Mouse (Mus musculus): ENCODE data around the gene H2-Oa. TPM values are rescaled to one million over a fixed set of nuclear protein-coding genes. Genes with fewer than 3 reads are reported as not detected.
A peak's percentile ranks its signal among the peaks of the same experiment; 100 is the strongest.

H2-Oa gene
- polyA plus RNA-seq, 1 experiment from 2014 or later, result 1.1 TPM

- Histone ChIP-seq H3K4me3 (ENCODE audit: low read depth, low read length) (no peak overlapping the region), H3K27me3 (replicated peaks; ENCODE audit: insufficient read depth, low read length) (no peaks in the 10 kb centered on the region), H3K9ac (replicated peaks; ENCODE audit: low read depth) (no peak overlapping the region), H3K4me1 (ENCODE audit: insufficient read depth, low read depth, low read length) (no peaks in the 10 kb centered on the region), H3K4me2 (replicated peaks; ENCODE audit: low read depth, low read length) (no peak overlapping the region), H3K9me3 (ENCODE audit: low read length) (no peaks in the 10 kb centered on the region), H3K27ac (ENCODE audit: low read length) (no peak overlapping the region), H3K36me3 (ENCODE audit: insufficient read depth, low read length) (peaks cover 6% of the 10 kb centered on the region; the same call in 1 of the 2 replicates)
- 77% methylated on average over 7 of the region's 7 CpGs for WGBS
- no peak for DNase-seq (ENCODE audit: low spot score)
- ATAC-seq, result no peak
- TF ChIP-seq EP300 (IDR thresholded peaks at IDR 0.05) (no peak), CTCF (IDR thresholded peaks at IDR 0.05) (no peak)
Measured at GRCm38 (mm10) chr17:34106555-34106954, 14.4 kb downstream of the H2-Oa start.

GRCm38 (mm10) chr17:34107109-34107867 is 15.1 kb downstream of the H2-Oa start:
- Histone ChIP-seq H3K27ac (ENCODE audit: low read length) (no peak overlapping the region), H3K9me3 (ENCODE audit: low read length) (no peaks in the 10 kb centered on the region), H3K4me2 (replicated peaks; ENCODE audit: low read depth, low read length) (no peak overlapping the region), H3K27me3 (replicated peaks; ENCODE audit: insufficient read depth, low read length) (no peaks in the 10 kb centered on the region), H3K9ac (replicated peaks; ENCODE audit: low read depth) (no peak overlapping the region), H3K4me1 (ENCODE audit: insufficient read depth, low read depth, low read length) (no peaks in the 10 kb centered on the region), H3K4me3 (ENCODE audit: low read depth, low read length) (no peak overlapping the region), H3K36me3 (ENCODE audit: insufficient read depth, low read length) (peaks cover 12% of the 10 kb centered on the region)
- TF ChIP-seq CTCF (IDR thresholded peaks at IDR 0.05) (no peak), EP300 (IDR thresholded peaks at IDR 0.05) (no peak)
- 80% methylated on average over 7 of the region's 7 CpGs for WGBS
- ATAC-seq (0 out of 2 replicates have a peak, but pooled peaks have one; percentile 13), DNase-seq (ENCODE audit: low spot score) (no peak)

- Histone ChIP-seq H3K4me1 (ENCODE audit: insufficient read depth, low read depth, low read length) (no peaks in the 10 kb centered on the region), H3K9ac (replicated peaks; ENCODE audit: low read depth) (no peak overlapping the region), H3K36me3 (ENCODE audit: insufficient read depth, low read length) (peaks cover 24% of the 10 kb centered on the region), H3K27me3 (replicated peaks; ENCODE audit: insufficient read depth, low read length) (no peaks in the 10 kb centered on the region), H3K27ac (ENCODE audit: low read length) (no peak overlapping the region), H3K4me3 (ENCODE audit: low read depth, low read length) (no peak overlapping the region), H3K4me2 (replicated peaks; ENCODE audit: low read depth, low read length) (no peak overlapping the region), H3K9me3 (ENCODE audit: low read length) (no peaks in the 10 kb centered on the region)
- no peak for ATAC-seq
- TF ChIP-seq EP300 (IDR thresholded peaks at IDR 0.05) (no peak), CTCF (IDR thresholded peaks at IDR 0.05) (no peak)
- 78% methylated on average over 5 of the region's 6 CpGs for WGBS
- DNase-seq (ENCODE audit: low spot score), result no peak
Measured at GRCm38 (mm10) chr17:34108460-34108859, 16.3 kb downstream of the H2-Oa start.

GRCm38 (mm10) chr17:34109038-34109805 is 17.1 kb downstream of the H2-Oa start:
- WGBS, result 73% methylated on average over 14 of the region's 14 CpGs
- no peak overlapping the region for H3K27ac ChIP-seq (ENCODE audit: low read length)

GRCm38 (mm10) chr17:34109806-34110195 is 17.7 kb downstream of the H2-Oa start:
- no peaks in the 10 kb centered on the region for H3K9me3 ChIP-seq (ENCODE audit: low read length)
- no peak overlapping the region for H3K9ac ChIP-seq (replicated peaks; ENCODE audit: low read depth)
- no peaks in the 10 kb centered on the region for H3K4me1 ChIP-seq (ENCODE audit: insufficient read depth, low read depth, low read length)
- H3K27me3 ChIP-seq (replicated peaks; ENCODE audit: insufficient read depth, low read length), result no peaks in the 10 kb centered on the region
- H3K4me2 ChIP-seq (replicated peaks; ENCODE audit: low read depth, low read length), result no peak overlapping the region
- H3K4me3 ChIP-seq (ENCODE audit: low read depth, low read length), result no peak overlapping the region
- WGBS, result 61% methylated on average over 3 of the region's 3 CpGs
- ATAC-seq (peak; percentile 42), DNase-seq (ENCODE audit: low spot score) (peak; percentile 39)
- H3K36me3 ChIP-seq (ENCODE audit: insufficient read depth, low read length), result peaks cover 38% of the 10 kb centered on the region
- no peak overlapping the region for H3K27ac ChIP-seq (ENCODE audit: low read length)
- TF ChIP-seq EP300 (IDR thresholded peaks at IDR 0.05) (no peak), CTCF (IDR thresholded peaks at IDR 0.05) (no peak)

More at GRCm38 (mm10) chr17:34109038-34109805, 17.1 kb downstream of the H2-Oa start:
- Histone ChIP-seq H3K27me3 (replicated peaks; ENCODE audit: insufficient read depth, low read length) (no peaks in the 10 kb centered on the region), H3K9ac (replicated peaks; ENCODE audit: low read depth) (no peak overlapping the region), H3K4me2 (replicated peaks; ENCODE audit: low read depth, low read length) (no peak overlapping the region), H3K4me3 (ENCODE audit: low read depth, low read length) (no peak overlapping the region), H3K4me1 (ENCODE audit: insufficient read depth, low read depth, low read length) (no peaks in the 10 kb centered on the region), H3K36me3 (ENCODE audit: insufficient read depth, low read length) (peaks cover 32% of the 10 kb centered on the region), H3K9me3 (ENCODE audit: low read length) (no peaks in the 10 kb centered on the region)
- DNase-seq (ENCODE audit: low spot score) (no peak), ATAC-seq (peak; percentile 42)
- TF ChIP-seq CTCF (IDR thresholded peaks at IDR 0.05) (peak; percentile 45), EP300 (IDR thresholded peaks at IDR 0.05) (no peak)

- H3K36me3 ChIP-seq (ENCODE audit: insufficient read depth, low read length), result peaks cover 43% of the 10 kb centered on the region
- no peaks in the 10 kb centered on the region for H3K4me1 ChIP-seq (ENCODE audit: insufficient read depth, low read depth, low read length)
- no peak overlapping the region for H3K27ac ChIP-seq (ENCODE audit: low read length)
- TF ChIP-seq CTCF (IDR thresholded peaks at IDR 0.05) (no peak), EP300 (IDR thresholded peaks at IDR 0.05) (no peak)
- ATAC-seq (0 out of 2 replicates have a peak, but pooled peaks have one; percentile 8), DNase-seq (ENCODE audit: low spot score) (no peak)
- H3K27me3 ChIP-seq (replicated peaks; ENCODE audit: insufficient read depth, low read length), result no peaks in the 10 kb centered on the region
- no peak overlapping the region for H3K4me2 ChIP-seq (replicated peaks; ENCODE audit: low read depth, low read length)
- no peaks in the 10 kb centered on the region for H3K9me3 ChIP-seq (ENCODE audit: low read length)
- 46% methylated on average over 8 of the region's 8 CpGs for WGBS
- H3K4me3 ChIP-seq (ENCODE audit: low read depth, low read length), result no peak overlapping the region
- no peak overlapping the region for H3K9ac ChIP-seq (replicated peaks; ENCODE audit: low read depth)
Measured at GRCm38 (mm10) chr17:34110309-34110708, 18.2 kb downstream of the H2-Oa start.

Data from lung, postnatal 0 days (tissue).